Mouse (Mus musculus): ENCODE measurements around the gene Cd82. TPM values are rescaled to one million over a fixed set of nuclear protein-coding genes. Genes with fewer than 3 reads are reported as not detected.

The Cd82 gene
- polyA plus RNA-seq, 1 experiment from 2014 or later, result 12.0 TPM

- Histone ChIP-seq H3K4me1 (peaks cover 21% of the 10 kb centered on the region), H3K27ac (peak overlapping the region; percentile 45; the same call in 1 of the 2 replicates), H3K36me3 (ENCODE audit: poor library complexity, severe bottlenecking) (no peaks in the 10 kb centered on the region), H3K9ac (peak overlapping the region; percentile 54), H3K4me2 (peak overlapping the region; percentile 65), H3K9me3 (replicated peaks) (no peaks in the 10 kb centered on the region), H3K27me3 (peaks cover 16% of the 10 kb centered on the region), H3K4me3 (peak overlapping the region; percentile 32)
- peak; percentile 92 for ATAC-seq
- WGBS, result 1% methylated on average over 41 of the region's 41 CpGs
Observed at GRCm38 (mm10) chr2:93461869-93462714, 848 bp downstream of the Cd82 start.

GRCm38 (mm10) chr2:93460786-93461469 is 2.0 kb downstream of the Cd82 start:
- ATAC-seq, result no peak
- H3K9me3 ChIP-seq (replicated peaks), result no peaks in the 10 kb centered on the region
- peak overlapping the region; percentile 65; the same call in 1 of the 2 replicates for H3K4me2 ChIP-seq
- 87% methylated on average over 6 of the region's 6 CpGs for WGBS
- no peak overlapping the region for H3K9ac ChIP-seq
- no peak overlapping the region for H3K27ac ChIP-seq
- H3K27me3 ChIP-seq, result peaks cover 16% of the 10 kb centered on the region
- H3K4me3 ChIP-seq, result no peak overlapping the region
- peaks cover 26% of the 10 kb centered on the region for H3K4me1 ChIP-seq
- no peaks in the 10 kb centered on the region for H3K36me3 ChIP-seq (ENCODE audit: poor library complexity, severe bottlenecking)

GRCm38 (mm10) chr2:93459208-93459920 is 3.6 kb downstream of the Cd82 start:
- no peak overlapping the region for H3K4me2 ChIP-seq
- no peaks in the 10 kb centered on the region for H3K36me3 ChIP-seq (ENCODE audit: poor library complexity, severe bottlenecking)
- no peaks in the 10 kb centered on the region for H3K9me3 ChIP-seq (replicated peaks)
- no peak overlapping the region for H3K27ac ChIP-seq
- ATAC-seq, result no peak
- peak overlapping the region; percentile 2; the same call in 1 of the 2 replicates for H3K9ac ChIP-seq
- H3K4me3 ChIP-seq, result no peak overlapping the region
- peaks cover 26% of the 10 kb centered on the region for H3K4me1 ChIP-seq
- WGBS, result 72% methylated on average over 7 of the region's 7 CpGs
- H3K27me3 ChIP-seq, result peaks cover 16% of the 10 kb centered on the region

DNA sequence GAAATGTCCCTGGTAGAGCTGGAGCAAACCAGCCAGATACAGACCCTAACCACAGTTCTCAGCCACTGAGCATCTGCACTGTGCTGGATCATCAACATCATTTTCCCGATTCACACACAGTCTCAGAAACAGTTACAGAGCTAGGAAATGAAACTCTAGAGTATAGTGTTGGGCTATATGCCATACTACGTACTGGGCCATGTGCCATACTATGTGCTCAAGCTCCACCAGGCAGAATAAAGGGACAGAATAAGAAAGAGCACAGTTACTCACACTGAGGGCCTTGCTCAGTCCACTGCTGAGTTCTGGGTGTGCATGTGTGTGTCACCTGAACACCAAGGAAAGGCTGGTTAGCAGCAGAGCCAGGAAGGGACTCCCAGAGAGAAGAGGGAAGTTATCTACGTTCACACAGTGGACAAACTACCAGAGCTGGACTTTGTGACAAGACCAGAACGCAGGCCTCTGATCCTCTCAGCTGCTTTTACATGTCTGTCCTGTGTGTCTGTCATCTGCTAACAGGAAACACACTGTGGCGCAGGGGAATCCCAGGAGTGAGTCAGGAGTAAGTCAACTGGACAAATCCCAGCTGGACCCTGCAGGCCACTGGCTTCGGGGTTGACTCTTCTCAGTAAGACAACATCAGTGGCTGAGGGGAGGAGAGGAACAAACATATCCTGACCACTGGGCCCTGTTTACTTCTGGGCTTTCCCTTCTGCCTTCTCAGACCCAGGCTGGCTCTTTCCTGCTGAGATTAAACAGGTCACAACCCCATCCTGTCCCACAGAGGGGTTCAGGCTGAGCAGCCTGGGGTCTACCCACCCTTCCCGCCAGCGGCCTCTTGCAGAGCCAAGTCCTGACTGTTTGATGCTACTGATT is 4.4 kb downstream of the Cd82 start:
- Histone ChIP-seq H3K27ac (no peak overlapping the region), H3K9me3 (replicated peaks) (no peaks in the 10 kb centered on the region), H3K4me3 (no peak overlapping the region), H3K36me3 (ENCODE audit: poor library complexity, severe bottlenecking) (no peaks in the 10 kb centered on the region), H3K4me2 (no peak overlapping the region), H3K4me1 (peaks cover 26% of the 10 kb centered on the region), H3K27me3 (peaks cover 16% of the 10 kb centered on the region), H3K9ac (peak overlapping the region; percentile 2; the same call in 1 of the 2 replicates)
- no peak for ATAC-seq
- 83% methylated on average over 8 of the region's 8 CpGs for WGBS

- WGBS, result 74% methylated on average over 6 of the region's 6 CpGs
- Histone ChIP-seq H3K4me2 (no peak overlapping the region), H3K9me3 (replicated peaks) (no peaks in the 10 kb centered on the region), H3K4me3 (no peak overlapping the region), H3K9ac (no peak overlapping the region), H3K27me3 (peaks cover 13% of the 10 kb centered on the region), H3K27ac (no peak overlapping the region), H3K36me3 (ENCODE audit: poor library complexity, severe bottlenecking) (no peaks in the 10 kb centered on the region), H3K4me1 (peaks cover 22% of the 10 kb centered on the region)
- ATAC-seq, result no peak
Observed at GRCm38 (mm10) chr2:93457426-93458130, 5.4 kb downstream of the Cd82 start.

DNA sequence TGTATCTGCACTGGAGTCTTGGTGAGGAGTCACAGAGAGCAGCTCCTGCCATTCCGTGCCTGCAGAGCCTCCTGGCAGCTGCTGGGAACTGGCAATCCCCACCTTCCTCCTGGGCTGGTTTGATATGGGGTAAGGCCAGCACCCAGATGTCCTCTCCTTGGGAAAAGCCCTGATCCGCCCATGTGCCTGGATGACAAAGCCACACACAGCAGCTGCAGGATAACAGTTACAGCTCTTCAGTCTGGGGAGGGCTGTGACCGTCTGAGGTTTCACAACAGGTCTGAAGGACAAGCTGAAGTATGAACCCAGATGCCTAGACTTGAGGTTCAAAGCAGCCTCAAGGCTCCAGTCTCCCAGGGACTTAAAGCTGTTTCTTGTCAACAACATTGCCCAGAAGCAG is 6.8 kb downstream of the Cd82 start:
- 74% methylated on average over 3 of the region's 3 CpGs for WGBS
- ATAC-seq, result no peak
- H3K27ac ChIP-seq, result no peak overlapping the region

GRCm38 (mm10) chr2:93454817-93455591 is 7.9 kb downstream of the Cd82 start:
- H3K4me2 ChIP-seq, result no peak overlapping the region
- peaks cover 10% of the 10 kb centered on the region for H3K4me1 ChIP-seq
- no peak overlapping the region for H3K9ac ChIP-seq
- no peaks in the 10 kb centered on the region for H3K36me3 ChIP-seq (ENCODE audit: poor library complexity, severe bottlenecking)
- H3K27me3 ChIP-seq, result no peaks in the 10 kb centered on the region
- no peak overlapping the region for H3K4me3 ChIP-seq
- ATAC-seq, result no peak
- H3K27ac ChIP-seq, result no peak overlapping the region
- H3K9me3 ChIP-seq (replicated peaks), result no peaks in the 10 kb centered on the region
- 80% methylated on average over 3 of the region's 3 CpGs for WGBS

More for the DNA sequence above, 6.8 kb downstream of the Cd82 start:
- H3K4me3 ChIP-seq, result no peak overlapping the region
- H3K4me2 ChIP-seq, result no peak overlapping the region
- no peaks in the 10 kb centered on the region for H3K9me3 ChIP-seq (replicated peaks)
- peaks cover 10% of the 10 kb centered on the region for H3K4me1 ChIP-seq
- H3K9ac ChIP-seq, result no peak overlapping the region
- no peaks in the 10 kb centered on the region for H3K36me3 ChIP-seq (ENCODE audit: poor library complexity, severe bottlenecking)
- H3K27me3 ChIP-seq, result peaks cover 7% of the 10 kb centered on the region

GRCm38 (mm10) chr2:93454334-93454733 is 8.6 kb downstream of the Cd82 start:
- Histone ChIP-seq H3K4me2 (no peak overlapping the region), H3K36me3 (ENCODE audit: poor library complexity, severe bottlenecking) (no peaks in the 10 kb centered on the region), H3K9me3 (replicated peaks) (no peaks in the 10 kb centered on the region), H3K27me3 (no peaks in the 10 kb centered on the region), H3K4me3 (no peak overlapping the region), H3K27ac (no peak overlapping the region), H3K4me1 (peaks cover 10% of the 10 kb centered on the region), H3K9ac (no peak overlapping the region)
- no peak for ATAC-seq
- 74% methylated on average over 10 of the region's 10 CpGs for WGBS

DNA sequence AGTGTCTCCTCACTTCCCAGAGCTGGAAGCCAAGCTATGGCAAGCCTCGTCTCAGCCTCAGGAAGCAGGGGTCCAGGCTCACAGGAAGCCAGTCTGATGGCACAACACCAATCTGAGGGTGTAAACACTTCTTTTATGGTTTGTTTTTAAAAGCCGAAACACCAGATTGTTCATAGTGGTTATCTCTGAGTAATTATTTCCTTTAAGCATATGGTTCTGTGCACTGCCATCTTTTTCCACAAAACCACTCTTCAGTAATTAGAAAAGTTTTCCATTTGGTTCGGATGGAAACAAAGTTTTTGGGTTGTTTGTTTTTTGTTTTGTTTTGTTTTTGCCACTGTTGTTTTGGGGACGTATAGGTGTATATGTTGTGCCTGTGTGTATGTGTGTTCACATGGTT is 9.9 kb downstream of the Cd82 start:
- no peaks in the 10 kb centered on the region for H3K36me3 ChIP-seq (ENCODE audit: poor library complexity, severe bottlenecking)
- H3K27me3 ChIP-seq, result no peaks in the 10 kb centered on the region
- no peak for ATAC-seq
- no peak overlapping the region for H3K4me3 ChIP-seq
- no peak overlapping the region for H3K4me2 ChIP-seq
- no peaks in the 10 kb centered on the region for H3K9me3 ChIP-seq (replicated peaks)
- 81% methylated on average over 4 of the region's 4 CpGs for WGBS
- peaks cover 10% of the 10 kb centered on the region; the same call in 1 of the 2 replicates for H3K4me1 ChIP-seq
- H3K9ac ChIP-seq, result no peak overlapping the region
- no peak overlapping the region for H3K27ac ChIP-seq

- no peak for ATAC-seq
- H3K27me3 ChIP-seq, result no peaks in the 10 kb centered on the region
- no peak overlapping the region for H3K9ac ChIP-seq
- H3K27ac ChIP-seq, result no peak overlapping the region
- H3K9me3 ChIP-seq (replicated peaks), result no peaks in the 10 kb centered on the region
- 80% methylated on average over 4 of the region's 4 CpGs for WGBS
- H3K4me1 ChIP-seq, result peaks cover 9% of the 10 kb centered on the region; the same call in 1 of the 2 replicates
- H3K4me2 ChIP-seq, result no peak overlapping the region
- no peaks in the 10 kb centered on the region for H3K36me3 ChIP-seq (ENCODE audit: poor library complexity, severe bottlenecking)
- H3K4me3 ChIP-seq, result no peak overlapping the region
Observed at GRCm38 (mm10) chr2:93452506-93452905, 10.4 kb downstream of the Cd82 start.

Data from forebrain, embryonic 13.5 days (tissue).